Mouse (Mus musculus): ENCODE data around the gene Ccl22.

The Ccl22 gene

DNA sequence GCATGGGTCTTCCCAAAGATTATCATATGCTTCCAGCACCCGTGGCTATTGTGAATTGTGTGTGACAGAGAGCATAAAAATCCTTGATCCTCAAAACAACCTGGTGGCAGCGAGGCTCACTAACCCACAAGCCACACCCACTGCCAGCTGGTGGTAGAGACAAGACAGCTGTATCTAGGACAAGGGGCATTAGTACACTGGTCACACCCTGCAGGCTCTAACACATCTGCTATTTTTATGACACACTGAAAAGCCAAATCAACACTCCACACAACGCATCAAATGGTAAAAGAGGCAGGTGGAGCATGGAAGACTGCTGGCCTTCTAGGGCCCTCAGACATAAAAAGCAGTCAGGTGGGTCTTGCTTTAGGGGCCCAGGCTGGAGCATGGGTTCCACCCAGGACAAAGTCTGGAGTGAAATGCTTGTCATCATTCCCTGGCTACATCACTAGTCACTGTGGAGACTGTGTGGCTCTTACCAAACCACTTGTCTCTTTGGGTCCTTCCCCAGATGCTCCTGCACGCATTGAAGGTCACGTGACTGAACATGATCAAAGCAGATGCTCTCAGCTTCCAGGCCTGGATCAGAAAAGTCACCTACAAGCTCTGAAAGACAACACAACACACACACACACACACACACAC is 11.4 kb upstream of the Ccl22 start:
- no peak for ATAC-seq (ENCODE audit: insufficient number of reproducible peaks, low FRiP score, low TSS enrichment)

DNA sequence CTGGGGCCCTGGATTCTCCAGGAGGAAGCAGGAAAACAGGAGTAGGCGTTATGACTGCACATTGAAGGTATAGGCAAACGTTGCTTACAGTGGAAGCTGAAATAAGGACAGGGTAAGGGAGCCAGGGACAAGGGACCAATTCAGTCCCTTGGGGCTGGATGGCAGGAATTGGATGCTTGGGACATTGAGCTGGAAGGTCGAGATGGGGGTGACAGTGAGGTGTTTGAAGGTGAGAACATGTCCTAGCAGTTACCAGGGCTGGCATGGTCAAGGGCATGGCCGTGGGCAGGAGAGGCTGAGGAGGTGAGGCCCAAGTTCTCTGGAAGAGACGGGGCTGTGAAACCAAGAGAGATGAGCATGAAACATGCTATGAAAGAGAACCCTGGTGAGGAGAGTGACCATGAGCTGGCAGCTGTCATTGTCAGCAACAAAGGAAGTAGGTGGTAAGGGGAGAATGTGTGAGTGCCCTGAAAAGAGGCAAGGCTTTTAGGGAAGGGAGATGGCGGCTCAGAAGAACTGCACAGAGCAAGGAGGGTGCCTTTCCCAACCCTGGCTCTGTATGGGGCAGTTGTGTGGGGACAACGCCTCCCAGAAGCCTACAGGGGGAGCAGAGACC is 10.5 kb upstream of the Ccl22 start:
- no peak for ATAC-seq (ENCODE audit: insufficient number of reproducible peaks, low FRiP score, low TSS enrichment)

DNA sequence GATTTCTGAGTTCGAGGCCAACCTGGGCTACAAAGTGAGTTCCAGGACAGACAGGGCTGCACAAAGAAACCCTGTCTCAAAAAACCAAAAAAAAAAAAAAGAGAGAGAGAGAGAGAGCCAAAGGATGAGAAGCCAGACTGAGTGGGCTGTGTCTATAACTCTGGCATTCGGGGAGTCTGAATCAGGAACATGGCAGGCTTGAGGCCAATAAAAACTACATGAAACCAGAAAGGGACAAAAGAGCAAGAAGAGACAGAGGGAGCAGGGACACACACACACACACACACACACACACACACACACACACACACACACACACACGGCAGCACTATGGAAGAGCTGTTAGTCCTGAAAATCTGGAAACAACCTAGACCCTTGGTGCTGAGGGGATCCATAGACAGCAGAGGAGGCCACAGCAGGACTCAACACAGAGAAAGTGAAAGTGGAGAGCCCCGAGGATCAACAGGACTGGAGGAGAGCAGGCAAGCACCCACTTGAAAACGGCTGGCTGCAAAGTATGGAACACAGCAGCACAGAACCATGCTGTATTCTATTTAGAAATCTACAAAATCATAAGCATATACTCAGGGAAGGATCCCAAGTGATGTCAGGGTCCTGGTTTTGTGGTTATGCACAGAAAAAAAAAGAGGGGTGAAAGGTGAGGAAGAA is 9.8 kb upstream of the Ccl22 start:
- no peak for ATAC-seq (ENCODE audit: insufficient number of reproducible peaks, low FRiP score, low TSS enrichment)

DNA sequence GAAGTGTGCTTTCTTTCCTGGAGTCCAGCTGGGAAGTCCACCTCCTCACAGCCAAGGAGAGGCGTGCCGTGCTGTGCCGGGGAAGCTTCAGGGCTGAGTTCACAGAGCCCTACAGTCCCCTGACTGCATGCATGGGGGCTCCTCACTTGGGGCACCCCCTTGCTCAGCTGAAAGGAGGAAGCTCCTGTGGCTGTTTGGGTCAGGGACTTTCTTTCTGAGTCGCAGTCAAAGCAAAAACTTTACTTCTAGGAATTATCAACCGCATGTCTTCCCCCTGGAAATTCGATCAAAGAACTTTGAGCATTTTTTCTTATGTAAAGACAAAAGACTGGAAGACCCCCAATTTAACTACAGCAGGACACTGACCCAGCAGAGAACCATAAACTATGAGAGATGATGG is 5.6 kb upstream of the Ccl22 start:
- ATAC-seq (ENCODE audit: insufficient number of reproducible peaks, low FRiP score, low TSS enrichment), result no peak

DNA sequence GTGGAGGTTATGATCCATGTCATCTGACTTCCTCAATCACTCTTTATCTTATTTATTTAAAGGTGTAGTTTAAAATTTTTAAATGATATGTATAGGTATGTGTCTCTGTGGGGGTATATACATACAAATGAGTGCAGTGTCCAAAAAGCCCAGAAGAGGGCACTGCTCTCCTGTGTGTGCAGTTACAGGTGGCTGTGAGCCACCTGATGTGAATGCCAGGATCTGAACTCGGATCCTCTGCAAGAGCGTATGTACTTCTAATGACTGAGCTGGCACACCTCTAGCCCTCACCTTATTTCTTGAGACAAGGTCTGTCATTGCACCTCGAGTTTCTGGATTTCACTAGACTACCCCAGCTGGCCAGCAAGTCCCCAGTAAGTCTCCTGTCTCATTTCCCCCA is 4.8 kb upstream of the Ccl22 start:
- ATAC-seq (ENCODE audit: insufficient number of reproducible peaks, low FRiP score, low TSS enrichment), result no peak

DNA sequence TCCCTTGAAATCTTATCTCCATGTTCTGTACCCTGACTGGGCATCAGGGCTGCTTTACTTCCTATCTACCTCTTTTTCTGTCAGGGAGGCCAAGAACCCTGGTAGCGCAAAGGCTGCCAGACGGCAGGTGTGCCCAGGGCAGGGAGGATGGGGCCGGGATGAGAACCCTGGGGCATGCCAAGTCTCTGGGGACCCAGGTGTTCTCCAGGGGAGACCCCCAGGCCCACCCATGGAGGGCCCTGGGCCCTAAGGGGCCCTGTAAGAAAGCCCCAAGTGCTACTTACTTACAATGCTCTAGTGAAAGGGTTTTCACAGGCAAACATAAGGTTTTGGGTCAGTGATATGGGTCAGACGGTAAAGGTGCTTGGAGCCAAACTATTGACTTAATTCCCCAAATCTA is 3.7 kb upstream of the Ccl22 start:
- ATAC-seq (ENCODE audit: insufficient number of reproducible peaks, low FRiP score, low TSS enrichment), result no peak

DNA sequence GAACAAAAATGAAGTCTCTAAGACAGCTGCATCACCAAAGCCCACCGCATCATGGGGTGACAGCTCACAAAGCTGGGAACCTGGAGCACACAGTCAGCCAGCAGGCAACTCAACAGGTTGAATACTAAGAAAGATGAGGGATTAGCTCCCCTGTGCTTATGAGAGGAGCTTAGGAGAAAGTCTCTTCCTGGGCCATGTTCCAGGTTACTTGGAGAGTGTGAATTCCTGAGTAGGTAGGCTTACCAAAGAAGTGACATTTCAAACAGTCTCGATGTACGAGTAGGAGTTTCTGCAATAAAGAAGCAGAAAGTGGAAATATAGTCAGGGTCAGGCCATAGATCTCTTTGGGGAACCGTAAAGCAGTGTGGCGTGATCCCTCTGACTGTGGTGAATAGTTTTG is 906 bp upstream of the Ccl22 start:
- no peak for ATAC-seq (ENCODE audit: insufficient number of reproducible peaks, low FRiP score, low TSS enrichment)

DNA sequence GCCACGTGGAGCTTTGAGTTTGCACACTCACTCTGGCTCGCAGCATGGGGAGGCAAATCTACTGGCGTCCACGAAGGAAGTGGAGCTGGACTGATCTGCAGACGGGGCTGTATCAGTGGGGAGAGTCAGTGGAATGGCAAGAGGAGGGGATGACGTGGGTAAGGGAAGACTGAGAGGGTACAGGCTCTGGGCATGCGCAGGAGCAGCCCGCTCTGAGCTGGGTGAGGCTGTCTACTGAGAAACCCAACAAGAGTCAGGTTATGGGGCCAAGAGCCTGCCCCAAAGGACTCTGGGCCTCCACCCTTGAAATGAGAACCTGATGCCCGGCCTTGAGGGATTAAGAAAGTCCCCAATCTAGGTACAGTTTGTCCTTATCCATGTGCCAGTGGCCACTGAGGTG is 418 bp upstream of the Ccl22 start:
- ATAC-seq (ENCODE audit: insufficient number of reproducible peaks, low FRiP score, low TSS enrichment), result no peak

DNA sequence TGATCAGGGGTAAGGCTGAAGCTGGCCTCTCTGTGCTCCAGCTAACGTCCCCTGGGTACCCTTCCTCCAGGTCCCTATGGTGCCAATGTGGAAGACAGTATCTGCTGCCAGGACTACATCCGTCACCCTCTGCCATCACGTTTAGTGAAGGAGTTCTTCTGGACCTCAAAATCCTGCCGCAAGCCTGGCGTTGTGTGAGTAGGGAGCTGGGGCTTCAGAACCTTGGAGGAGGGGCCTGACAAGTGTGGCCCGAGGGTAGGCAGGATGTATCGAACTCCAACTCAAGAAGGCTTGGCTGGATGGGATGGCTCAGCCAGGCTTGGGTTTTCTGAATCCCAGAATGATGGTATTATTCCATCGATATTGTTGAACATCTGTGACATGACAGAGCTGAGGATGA is 1.4 kb downstream of the Ccl22 start:
- no peak for ATAC-seq (ENCODE audit: insufficient number of reproducible peaks, low FRiP score, low TSS enrichment)

DNA sequence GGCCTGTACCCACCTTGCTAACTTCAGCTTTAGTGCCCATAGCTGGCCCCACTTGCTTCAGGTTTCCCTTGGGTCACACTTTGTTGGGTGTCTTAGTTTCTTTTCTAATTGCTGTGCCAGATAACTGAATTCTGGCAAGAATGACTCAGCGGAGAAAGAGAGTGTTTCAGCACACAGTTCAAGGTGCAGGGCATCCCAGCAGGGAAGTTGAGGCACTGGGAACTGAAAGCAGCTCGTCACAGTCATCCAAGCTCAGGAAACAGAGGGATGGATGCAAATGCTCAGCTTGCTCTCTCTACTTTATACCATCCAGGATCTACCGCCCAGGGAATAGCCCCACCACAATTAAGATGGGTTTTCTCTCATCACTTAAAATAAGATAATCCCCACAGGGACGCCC is 3.0 kb downstream of the Ccl22 start:
- ATAC-seq (ENCODE audit: insufficient number of reproducible peaks, low FRiP score, low TSS enrichment), result no peak

DNA sequence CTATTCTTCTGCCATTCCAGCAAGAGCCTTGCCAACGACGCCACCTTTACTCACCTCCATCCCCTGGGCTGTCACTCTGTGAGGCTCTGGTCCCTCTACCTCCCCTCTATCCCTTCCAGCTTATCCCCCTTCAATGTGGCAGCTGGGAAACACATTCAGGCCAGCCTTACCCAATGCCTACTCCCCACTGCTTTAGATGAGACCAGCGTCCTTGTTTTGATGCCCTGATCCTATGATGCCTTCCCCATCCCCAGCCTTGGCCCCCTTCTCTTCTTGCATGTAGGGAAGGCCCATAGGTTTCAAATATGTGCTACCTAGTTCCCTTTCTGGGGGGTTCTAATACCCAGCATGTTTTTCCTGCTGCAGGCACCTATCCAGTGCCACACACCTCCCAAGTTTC is 4.6 kb downstream of the Ccl22 start:
- no peak for ATAC-seq (ENCODE audit: insufficient number of reproducible peaks, low FRiP score, low TSS enrichment)

DNA sequence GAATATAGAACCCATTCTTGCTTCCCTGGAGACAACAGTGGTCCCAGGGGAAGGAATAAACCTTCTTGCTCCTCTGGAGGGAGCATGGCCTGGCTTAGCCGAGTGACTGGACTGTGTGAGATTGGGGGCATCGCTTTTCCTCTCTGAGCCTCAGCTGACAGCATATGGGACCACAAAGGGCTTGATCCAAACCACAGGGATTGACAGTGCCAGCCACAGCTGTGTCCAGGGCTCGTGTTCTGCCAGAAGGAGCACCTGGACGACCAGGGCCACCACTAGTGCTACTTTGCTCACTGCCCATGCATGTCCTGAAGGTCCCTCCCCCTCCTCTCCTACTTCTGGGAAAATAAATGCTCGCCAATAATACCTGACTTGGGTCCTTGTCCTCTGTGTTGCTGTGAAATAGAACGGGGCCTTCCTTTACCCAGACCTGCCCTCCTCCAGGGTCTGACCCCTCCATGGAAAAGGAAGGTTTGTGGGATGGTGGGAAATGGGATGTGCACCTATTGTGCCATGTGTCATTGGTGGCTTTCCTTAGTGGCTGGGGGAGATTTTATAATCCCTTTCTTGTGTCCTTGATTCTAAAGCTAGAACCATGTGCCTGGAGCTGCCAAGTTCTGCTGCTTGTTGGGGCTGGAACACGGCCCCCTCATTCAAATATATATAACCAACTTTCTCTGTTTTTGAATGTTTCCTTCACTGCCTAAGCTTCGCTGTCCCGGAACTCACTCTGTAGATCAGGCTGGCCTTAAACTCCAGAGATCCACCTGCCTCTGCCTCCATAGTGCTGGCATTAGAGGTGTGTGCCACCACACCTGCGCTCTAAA is 5.8 kb downstream of the Ccl22 start:
- no peak for ATAC-seq (ENCODE audit: insufficient number of reproducible peaks, low FRiP score, low TSS enrichment)

DNA sequence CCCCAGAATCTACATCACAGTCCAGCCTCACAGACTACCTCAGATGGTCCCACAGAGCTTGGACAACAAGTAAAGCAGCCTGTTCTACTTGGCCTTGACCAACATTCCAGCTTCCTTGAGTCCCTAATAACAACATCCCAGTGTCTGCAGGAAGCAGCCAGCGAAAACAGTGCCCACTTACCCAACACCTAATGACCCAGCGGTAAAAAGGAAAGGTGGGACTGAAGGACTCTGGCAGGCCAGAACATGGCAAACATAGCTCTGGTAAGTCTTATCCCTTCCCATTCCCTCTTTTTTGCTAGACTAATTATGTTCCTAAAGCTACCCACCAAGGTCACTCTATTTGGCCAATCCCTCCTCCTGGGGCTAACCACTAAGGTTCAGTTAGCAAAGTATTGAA is 8.6 kb downstream of the Ccl22 start:
- no peak for ATAC-seq (ENCODE audit: insufficient number of reproducible peaks, low FRiP score, low TSS enrichment)

DNA sequence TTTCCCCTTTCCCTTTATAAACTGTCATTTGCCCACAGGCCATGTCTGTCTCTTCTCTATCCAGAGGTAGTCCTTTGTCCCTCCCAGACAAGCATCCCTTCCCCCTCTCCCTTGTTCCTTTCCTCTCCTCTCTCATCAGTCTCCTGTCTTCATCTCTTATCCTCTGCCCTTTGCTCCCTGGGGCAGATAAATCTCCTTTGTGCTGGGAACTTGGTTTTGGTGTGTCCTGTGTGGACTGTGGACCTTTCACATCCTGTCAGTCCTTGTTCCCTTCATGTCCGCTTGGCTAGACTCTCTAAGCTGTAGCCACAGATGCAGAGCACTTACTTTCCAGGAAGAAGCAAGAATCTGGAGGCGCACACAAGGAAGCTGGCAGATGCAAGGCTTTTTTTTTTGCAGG is 9.1 kb downstream of the Ccl22 start:
- ATAC-seq (ENCODE audit: insufficient number of reproducible peaks, low FRiP score, low TSS enrichment), result no peak

DNA sequence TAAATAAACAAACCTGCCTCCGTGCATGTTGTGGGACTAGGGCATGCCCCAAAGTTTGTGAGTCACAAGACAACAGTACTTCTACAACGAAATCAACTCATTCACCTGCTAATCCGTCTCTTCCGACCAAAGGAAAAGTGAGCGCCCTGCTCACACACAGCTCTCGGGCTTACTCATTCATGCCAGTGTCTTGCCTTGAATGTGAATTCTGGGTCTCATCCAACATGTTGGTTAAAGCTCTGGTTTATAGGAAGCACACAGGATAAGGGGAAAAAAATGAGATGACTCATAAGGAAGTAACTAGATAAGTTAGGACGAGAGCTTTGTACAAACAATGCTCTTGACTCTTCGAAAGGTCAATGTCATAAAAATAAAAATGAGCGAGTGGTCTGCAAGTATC is 21.6 kb downstream of the Ccl22 start:
- no peak for ATAC-seq (ENCODE audit: insufficient number of reproducible peaks, low FRiP score, low TSS enrichment)

DNA sequence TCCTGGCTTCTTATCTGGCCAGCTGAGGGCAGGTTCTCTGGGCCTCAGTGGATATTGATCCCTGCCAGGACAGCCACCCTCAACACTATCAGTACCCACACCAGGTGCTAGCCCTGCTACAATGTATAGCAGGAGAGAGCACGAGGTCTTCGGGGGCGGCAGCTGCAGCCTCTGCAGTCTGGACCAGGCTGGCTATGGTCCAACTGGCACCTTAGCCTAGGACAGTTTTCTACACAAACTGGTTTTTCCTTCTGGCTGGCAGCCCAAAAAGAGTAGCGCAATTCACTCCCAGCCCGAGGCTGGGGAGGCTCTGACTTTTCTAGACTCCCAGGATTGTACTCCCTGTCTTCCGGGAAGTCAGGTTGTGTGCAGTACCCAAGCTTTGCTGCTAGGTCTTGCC is 25.6 kb downstream of the Ccl22 start:
- ATAC-seq (ENCODE audit: insufficient number of reproducible peaks, low FRiP score, low TSS enrichment), result no peak

DNA sequence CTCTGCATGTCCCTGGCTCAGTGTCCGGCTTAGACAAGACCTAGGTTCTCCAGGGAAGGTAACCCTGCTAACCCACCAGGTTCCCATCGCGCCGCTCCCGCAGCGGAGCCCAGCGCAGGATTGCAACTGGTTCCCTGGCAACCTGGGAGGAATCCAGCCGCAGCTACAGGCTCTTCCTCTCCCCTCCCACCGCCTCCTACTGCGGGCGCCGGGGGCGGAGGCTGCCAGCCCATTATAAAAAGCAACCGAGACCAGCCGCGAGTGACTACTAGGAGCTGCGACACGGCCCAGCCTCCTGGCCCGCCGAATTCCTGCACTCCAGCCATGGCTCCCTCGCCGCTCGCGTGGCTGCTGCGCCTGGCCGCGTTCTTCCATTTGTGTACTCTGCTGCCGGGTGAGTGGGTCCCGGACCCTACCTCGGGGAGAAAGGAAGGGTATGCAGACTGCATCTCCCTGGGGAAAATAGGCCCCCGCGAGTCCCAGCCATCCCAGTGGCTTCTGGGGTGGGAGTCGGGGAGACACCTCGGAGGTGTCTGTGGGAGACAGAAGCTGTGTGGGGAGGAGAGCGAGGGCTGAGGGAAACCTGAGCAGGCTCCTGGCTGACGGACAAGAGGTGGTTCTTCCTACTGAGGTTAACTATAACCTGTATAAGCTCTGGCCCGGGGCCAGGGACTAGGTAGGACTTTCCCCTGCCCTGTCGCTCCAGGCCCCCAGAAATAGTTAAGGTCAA is 26.7 kb downstream of the Ccl22 start, which contains the start of gene Cx3cl1:
Gene Cx3cl1, plus strand, starts transcription at position 69 of the 730 bp plus-strand sequence.
- peak; percentile 67 for ATAC-seq (ENCODE audit: insufficient number of reproducible peaks, low FRiP score, low TSS enrichment)

DNA sequence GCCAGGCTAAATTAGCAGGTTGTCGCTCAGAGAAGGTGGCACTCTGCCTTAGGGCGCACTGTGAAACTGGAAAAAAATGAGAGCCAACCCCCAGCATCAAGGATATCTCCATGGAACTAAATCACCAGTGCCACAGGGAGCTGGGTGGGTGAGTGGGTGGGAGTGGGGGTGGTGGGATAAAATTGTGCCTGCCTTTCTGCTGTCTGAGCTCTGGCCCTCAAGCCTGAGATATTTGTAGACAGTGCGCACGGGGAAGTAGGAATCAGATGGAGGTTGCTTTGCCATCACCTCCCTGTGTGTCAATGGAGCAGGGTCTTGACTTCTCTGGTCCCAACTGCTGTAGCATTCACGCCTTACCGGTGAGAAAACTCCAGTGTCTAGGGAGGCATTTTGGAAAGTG is 27.7 kb downstream of the Ccl22 start:
- no peak for ATAC-seq (ENCODE audit: insufficient number of reproducible peaks, low FRiP score, low TSS enrichment)

DNA sequence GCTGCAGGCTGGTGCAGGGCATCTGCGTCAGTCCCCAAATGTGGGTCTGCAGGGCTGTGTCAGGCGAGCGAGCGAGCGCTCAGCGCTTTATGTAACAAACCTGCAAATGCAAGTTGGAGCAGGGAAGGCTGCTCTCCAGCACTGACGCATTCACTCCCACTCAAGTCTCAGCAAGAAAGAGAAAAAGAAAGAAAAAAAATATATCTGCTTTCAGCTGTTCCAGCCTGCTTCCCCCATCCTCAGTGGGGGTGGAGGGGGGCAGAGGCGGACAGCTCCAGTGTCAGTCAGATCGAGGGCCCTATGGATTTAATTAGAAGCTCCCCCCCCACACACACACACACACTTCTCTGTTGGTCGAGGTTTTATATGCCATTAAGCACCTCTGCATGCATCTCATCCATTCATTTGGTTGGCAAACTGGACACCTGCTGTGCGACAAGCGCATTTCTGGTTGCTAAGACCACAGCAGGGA is 28.3 kb downstream of the Ccl22 start:
- no peak; the same call in 1 of the 2 replicates for ATAC-seq (ENCODE audit: insufficient number of reproducible peaks, low FRiP score, low TSS enrichment)

DNA sequence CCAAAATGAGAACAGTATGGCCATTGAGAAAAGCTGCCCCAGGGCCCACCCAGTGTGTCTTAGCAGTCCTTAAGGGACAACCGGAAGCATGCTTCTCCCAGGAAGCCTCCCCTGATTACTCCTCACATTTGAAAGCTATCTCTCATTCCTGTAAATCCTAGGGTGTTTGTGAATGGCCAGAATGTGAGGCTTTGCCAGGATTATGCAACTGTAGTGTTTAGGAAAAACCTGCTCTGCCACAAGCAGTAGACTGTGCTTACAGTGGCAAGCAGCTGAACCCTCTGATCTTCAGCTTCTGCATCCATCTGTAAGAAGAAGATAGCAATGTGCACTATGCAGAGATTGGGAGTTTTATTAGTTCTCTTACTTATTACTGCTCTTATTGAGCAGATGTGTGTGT is 29.2 kb downstream of the Ccl22 start:
- ATAC-seq (ENCODE audit: insufficient number of reproducible peaks, low FRiP score, low TSS enrichment), result no peak

Measured in cerebellum, adult (tissue).